Mouse (Mus musculus) midbrain, embryonic 15.5 days (tissue): Measurements from ENCODE around the gene Ak1. TPM values are rescaled to one million over a fixed set of nuclear protein-coding genes. Genes with fewer than 3 reads are reported as not detected.

ENCODE experiments used
- ATAC-seq: fragments of 200-750 bp; cut with Nextera tagmentation; replicated peaks from 2 replicates; pipeline ENCODE4 v1.8.0; 2017; ENCODE audit warnings: moderate TSS enrichment
- H3K27ac ChIP-seq: fragments of 300-500 bp; sonication (generic); 2 replicates; pipeline ENCODE4 v1.5.1; 2015; ENCODE audit warnings: mild to moderate bottlenecking, inconsistent platforms
- H3K27me3 ChIP-seq: fragments of 300-500 bp; sonication (generic); replicated peaks from 2 replicates; pipeline ENCODE4 v1.6.1; 2015; ENCODE audit warnings: inconsistent platforms
- H3K36me3 ChIP-seq: fragments of 300-500 bp; sonication (generic); replicated peaks from 2 replicates; pipeline ENCODE4 v1.6.1; 2015; ENCODE audit warnings: inconsistent platforms
- H3K4me1 ChIP-seq: fragments of 300-500 bp; sonication (generic); 2 replicates; pipeline ENCODE4 v1.6.1; 2015; ENCODE audit warnings: inconsistent platforms
- H3K4me2 ChIP-seq: fragments of 300-500 bp; sonication (generic); 2 replicates; pipeline ENCODE4 v1.6.1; 2015; ENCODE audit warnings: inconsistent platforms, mild to moderate bottlenecking, moderate library complexity
- H3K4me3 ChIP-seq: fragments of 300-500 bp; sonication (generic); 2 replicates; pipeline ENCODE4 v1.5.1; 2015; ENCODE audit warnings: mild to moderate bottlenecking, inconsistent platforms
- H3K9ac ChIP-seq: fragments of 300-500 bp; sonication (generic); 2 replicates; pipeline ENCODE4 v1.6.1; 2015; ENCODE audit warnings: mild to moderate bottlenecking, inconsistent platforms
- H3K9me3 ChIP-seq: fragments of 300-500 bp; sonication (generic); 2 replicates; pipeline ENCODE4 v1.6.1; 2016; ENCODE audit warnings: inconsistent platforms
- WGBS: fragments of 180-500 bp; shearing (Covaris S2); methylation state at CpG from one replicate; pipeline ENCODE4 v1.1.7; 2015; ENCODE audit warnings: mixed read lengths; 5-methylcytosine and 5-hydroxymethylcytosine counted together
- polyA plus RNA-seq: library from polyadenylated mRNA; unstranded; fragments of >200 nt; fragmentation: Nextera tagmentation; extraction: Ambion mirVana; gene quantifications from 2 replicates; pipeline ENCODE4 v1.2.1, GENCODE M21; 2015

Gene Ak1
- polyA plus RNA-seq, 1 experiment from 2014 or later: 97.6 TPM

DNA sequence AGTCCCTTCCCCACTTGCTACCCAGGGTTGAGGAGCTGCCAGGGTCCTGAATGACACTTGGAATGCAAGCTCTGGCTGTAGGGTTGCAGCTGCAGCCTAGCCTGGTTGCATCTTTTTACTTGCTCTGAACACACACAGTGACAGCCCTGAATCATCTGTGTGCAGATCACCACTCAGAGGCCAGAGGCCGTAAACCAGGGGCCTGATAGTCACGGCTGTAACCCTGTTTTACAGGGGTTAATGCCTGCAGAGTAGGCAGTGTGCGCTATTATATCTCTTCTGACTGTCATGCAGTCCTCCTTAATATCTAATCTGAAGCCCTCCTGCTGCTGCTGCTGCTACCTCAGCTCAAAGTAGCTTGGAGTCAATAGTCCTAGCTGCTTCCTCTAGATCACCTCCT is 48.3 kb downstream of the Ak1 start:
- no peaks in the 10 kb centered on the region for H3K27me3 ChIP-seq
- H3K4me3 ChIP-seq: no peak overlapping the region
- no peak overlapping the region for H3K27ac ChIP-seq
- H3K36me3 ChIP-seq: no peaks in the 10 kb centered on the region
- H3K4me1 ChIP-seq: no peaks in the 10 kb centered on the region
- no peak overlapping the region for H3K9ac ChIP-seq
- no peak overlapping the region for H3K4me2 ChIP-seq
- no peak for ATAC-seq
- 86% methylated on average over 3 of the region's 3 CpGs for WGBS
- no peaks in the 10 kb centered on the region for H3K9me3 ChIP-seq

DNA sequence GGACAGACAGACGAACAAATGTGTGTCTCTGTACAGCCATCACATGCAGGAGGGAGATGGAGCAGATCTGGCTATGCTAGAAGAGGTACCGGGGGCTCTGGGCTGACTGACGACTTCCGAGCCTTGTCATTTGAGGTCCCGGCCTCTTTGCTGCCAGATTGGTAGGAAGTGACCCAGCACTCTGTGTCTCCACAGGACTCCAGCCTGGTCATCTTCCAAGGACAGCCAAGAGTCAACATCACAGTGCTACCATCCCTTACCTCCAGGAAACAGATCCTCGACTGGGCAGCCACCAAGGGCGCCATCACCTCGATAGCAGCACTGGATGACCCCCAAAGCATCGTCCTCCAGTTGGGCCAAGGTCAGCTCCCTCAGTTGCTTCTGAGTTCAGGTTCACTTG is 49.6 kb downstream of the Ak1 start:
- no peak overlapping the region for H3K27ac ChIP-seq
- no peaks in the 10 kb centered on the region for H3K4me1 ChIP-seq
- no peak for ATAC-seq

DNA sequence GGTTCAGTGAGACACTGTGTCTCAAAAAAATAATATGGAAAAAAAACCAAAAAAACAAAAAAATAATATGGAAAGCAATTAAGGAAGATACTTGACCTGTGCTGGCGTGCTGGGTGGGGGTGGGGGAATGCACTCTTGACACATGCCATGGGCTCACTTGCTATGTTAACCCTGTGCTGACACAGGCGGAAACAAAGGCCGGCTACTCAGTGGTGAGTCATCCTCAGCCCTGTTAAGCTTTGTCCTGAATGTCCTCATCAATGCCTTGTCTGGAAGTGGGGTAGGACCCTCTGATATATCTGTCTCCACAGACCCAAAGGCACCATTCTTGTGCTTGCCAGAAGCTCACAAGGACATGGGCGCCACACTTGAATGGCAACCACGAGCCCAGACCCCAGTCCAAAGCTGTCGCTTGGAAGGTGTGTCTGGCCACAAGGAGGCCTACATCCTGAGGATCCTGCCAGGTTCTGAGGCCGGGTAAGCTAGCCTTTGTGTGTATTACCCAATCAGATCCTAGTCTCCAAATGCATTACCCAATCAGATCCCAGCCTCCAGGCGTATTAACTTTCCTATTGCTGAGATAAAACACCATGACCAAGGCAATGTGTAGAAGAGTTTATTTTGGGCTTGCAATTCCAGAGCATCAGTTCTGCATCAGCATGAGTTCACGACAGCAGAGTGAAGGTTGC is 50.5 kb downstream of the Ak1 start:
- Histone ChIP-seq H3K27ac (no peak overlapping the region), H3K4me1 (no peaks in the 10 kb centered on the region), H3K4me2 (no peak overlapping the region), H3K4me3 (no peak overlapping the region), H3K27me3 (no peaks in the 10 kb centered on the region), H3K36me3 (no peaks in the 10 kb centered on the region), H3K9me3 (no peaks in the 10 kb centered on the region), H3K9ac (no peak overlapping the region)
- no peak for ATAC-seq
- 61% methylated on average over 9 of the region's 9 CpGs for WGBS

More for the DNA sequence above, 49.6 kb downstream of the Ak1 start:
- no peaks in the 10 kb centered on the region for H3K9me3 ChIP-seq
- no peak overlapping the region for H3K9ac ChIP-seq
- H3K27me3 ChIP-seq: no peaks in the 10 kb centered on the region
- H3K4me2 ChIP-seq: no peak overlapping the region
- 90% methylated on average over 9 of the region's 9 CpGs for WGBS
- no peak overlapping the region for H3K4me3 ChIP-seq
- H3K36me3 ChIP-seq: no peaks in the 10 kb centered on the region

DNA sequence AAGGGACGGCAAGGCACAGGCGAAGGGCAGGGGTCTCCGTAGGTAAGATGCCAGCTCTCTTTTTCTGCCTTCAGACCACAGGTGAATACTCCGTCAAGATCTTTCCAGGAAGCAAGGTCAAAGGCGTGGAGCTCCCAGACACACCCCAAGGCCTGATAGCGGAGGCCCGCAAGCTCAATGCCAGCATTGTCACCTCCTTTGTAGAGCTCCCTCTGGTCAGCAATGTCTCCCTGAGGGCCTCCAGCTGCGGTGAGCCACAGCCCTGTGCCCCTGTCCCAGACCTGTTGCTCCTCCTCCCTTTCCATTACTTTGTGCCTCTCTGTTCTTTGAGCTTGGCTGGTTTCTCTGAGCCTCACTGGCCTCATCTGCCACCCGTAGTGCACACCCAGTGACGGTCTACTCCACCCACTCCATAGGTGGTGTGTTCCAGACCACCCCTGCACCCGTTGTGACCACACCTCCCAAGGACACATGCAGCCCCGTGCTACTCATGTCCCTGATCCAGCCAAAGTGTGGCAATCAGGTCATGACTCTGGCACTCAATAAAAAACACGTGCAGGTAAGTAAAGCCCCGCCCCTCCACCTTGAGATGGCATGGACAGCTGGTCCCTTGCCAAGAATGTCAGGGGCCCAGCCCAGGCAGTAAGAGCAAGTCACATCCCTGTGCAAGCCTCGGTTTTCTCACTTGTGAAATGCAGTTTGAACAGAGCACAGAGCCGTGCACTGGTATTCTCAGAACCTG is 51.8 kb downstream of the Ak1 start:
- Histone ChIP-seq H3K9me3 (no peaks in the 10 kb centered on the region), H3K27ac (no peak overlapping the region), H3K36me3 (no peaks in the 10 kb centered on the region), H3K4me3 (no peak overlapping the region), H3K4me1 (no peaks in the 10 kb centered on the region), H3K4me2 (no peak overlapping the region), H3K9ac (no peak overlapping the region), H3K27me3 (no peaks in the 10 kb centered on the region)
- 86% methylated on average over 16 of the region's 16 CpGs for WGBS
- ATAC-seq: no peak

DNA sequence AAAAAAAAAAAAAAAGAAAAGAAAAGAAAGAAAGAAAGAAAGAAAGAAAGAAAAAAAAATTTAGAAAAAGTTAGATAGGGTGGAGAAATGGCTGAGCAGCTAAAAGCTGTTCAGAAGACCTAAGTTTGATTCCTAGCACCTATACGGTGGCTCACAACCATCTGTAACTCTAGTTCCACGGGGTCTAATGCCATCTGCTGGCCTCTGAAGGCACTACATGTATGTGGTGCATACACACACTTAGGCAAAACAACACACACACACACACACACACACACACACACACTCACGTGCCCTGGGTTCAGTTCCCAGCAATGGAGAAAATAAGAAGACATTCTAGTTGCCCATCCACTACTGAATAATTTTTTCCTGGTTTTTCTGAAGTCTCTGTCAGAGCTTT is 55.3 kb downstream of the Ak1 start:
- Histone ChIP-seq H3K27me3 (no peaks in the 10 kb centered on the region), H3K4me1 (no peaks in the 10 kb centered on the region), H3K4me3 (no peak overlapping the region), H3K36me3 (no peaks in the 10 kb centered on the region), H3K9ac (no peak overlapping the region), H3K27ac (no peak overlapping the region), H3K4me2 (no peak overlapping the region), H3K9me3 (no peaks in the 10 kb centered on the region)
- ATAC-seq: no peak
- 90% methylated on average over 3 of the region's 3 CpGs for WGBS

DNA sequence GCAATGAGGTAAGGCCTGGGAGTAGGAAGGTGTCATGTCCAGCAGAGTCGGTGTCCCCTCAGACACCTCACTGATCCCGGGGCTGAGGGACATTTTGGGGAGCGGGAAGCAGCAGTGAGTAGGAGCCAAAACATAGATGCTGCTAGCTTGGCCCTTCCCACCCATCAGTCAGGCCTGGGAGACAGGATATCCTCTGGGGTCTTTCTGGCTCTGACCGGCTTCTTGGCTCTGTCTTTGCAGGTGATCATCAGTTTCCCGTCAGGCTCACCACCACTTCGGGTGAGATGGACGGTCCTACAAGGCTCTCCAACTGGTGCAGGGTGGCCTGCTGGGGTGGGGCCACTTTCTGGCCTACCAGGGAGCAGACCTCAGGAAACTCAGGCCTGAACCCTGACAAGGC is 56.1 kb downstream of the Ak1 start:
- H3K4me2 ChIP-seq: no peak overlapping the region
- no peaks in the 10 kb centered on the region for H3K9me3 ChIP-seq
- 94% methylated on average over 7 of the region's 7 CpGs for WGBS
- ATAC-seq: no peak
- H3K27me3 ChIP-seq: no peaks in the 10 kb centered on the region
- H3K4me3 ChIP-seq: no peak overlapping the region
- no peaks in the 10 kb centered on the region for H3K36me3 ChIP-seq
- no peak overlapping the region for H3K9ac ChIP-seq
- H3K27ac ChIP-seq: no peak overlapping the region
- no peaks in the 10 kb centered on the region for H3K4me1 ChIP-seq

DNA sequence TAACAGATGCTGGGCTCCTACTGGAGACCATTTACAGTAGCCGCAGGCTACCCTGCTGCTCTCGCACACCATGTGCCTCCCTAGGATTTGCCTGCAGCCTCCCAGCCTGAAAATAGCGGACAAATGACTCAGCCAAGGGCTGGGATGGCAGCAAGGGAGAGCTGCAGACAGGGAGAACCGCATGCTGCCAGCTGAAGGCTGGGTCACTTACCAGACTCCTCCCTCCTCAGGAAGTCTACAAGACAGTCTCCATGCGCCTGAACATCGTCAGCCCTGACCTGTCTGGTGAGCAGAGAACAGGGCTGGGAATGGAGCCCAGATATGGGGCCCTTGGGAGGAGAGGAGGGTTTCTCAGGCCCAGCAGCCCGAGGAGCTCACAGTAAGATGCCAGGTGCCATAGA is 58.5 kb downstream of the Ak1 start:
- H3K4me2 ChIP-seq: no peak overlapping the region
- no peak for ATAC-seq
- WGBS: 59% methylated on average over 7 of the region's 7 CpGs

DNA sequence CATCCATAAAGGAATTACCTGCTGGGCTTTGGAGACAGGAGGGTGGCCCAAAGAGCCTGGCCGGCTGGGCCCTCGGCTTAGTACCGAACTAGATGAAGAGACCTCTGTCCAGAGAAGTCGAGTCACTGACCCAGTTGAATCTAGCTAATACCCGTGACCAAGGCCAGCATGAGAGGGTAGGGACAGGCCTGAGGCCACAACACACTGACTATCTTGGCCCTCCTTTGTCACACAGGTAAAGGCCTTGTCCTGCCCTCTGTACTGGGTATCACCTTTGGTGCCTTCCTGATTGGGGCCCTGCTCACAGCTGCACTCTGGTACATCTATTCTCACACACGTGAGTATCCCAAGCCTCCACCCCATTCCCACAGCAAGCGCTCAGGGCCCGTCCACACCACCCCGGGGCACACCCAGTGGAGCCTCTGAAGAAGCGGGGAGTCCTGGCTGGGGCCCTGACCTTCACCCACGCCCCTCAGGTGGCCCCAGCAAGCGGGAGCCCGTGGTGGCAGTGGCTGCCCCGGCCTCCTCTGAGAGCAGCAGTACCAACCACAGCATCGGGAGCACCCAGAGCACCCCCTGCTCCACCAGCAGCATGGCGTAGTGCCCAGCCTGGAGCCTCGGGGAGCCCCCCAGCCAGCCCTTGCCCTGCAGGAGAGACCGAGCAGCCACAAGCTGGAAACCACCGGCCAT is 59.5 kb downstream of the Ak1 start:
- Histone ChIP-seq H3K9ac (no peak overlapping the region), H3K36me3 (peaks cover 16% of the 10 kb centered on the region; the same call in 1 of the 2 replicates), H3K9me3 (no peaks in the 10 kb centered on the region), H3K27me3 (no peaks in the 10 kb centered on the region), H3K4me3 (no peak overlapping the region), H3K4me2 (no peak overlapping the region), H3K27ac (no peak overlapping the region), H3K4me1 (no peaks in the 10 kb centered on the region)
- 83% methylated on average over 19 of the region's 19 CpGs for WGBS
- no peak for ATAC-seq

More for the DNA sequence above, 58.5 kb downstream of the Ak1 start:
- peaks cover 9% of the 10 kb centered on the region; the same call in 1 of the 2 replicates for H3K36me3 ChIP-seq
- no peak overlapping the region for H3K27ac ChIP-seq
- no peaks in the 10 kb centered on the region for H3K27me3 ChIP-seq
- H3K4me3 ChIP-seq: no peak overlapping the region
- no peak overlapping the region for H3K9ac ChIP-seq
- H3K9me3 ChIP-seq: no peaks in the 10 kb centered on the region
- H3K4me1 ChIP-seq: no peaks in the 10 kb centered on the region

DNA sequence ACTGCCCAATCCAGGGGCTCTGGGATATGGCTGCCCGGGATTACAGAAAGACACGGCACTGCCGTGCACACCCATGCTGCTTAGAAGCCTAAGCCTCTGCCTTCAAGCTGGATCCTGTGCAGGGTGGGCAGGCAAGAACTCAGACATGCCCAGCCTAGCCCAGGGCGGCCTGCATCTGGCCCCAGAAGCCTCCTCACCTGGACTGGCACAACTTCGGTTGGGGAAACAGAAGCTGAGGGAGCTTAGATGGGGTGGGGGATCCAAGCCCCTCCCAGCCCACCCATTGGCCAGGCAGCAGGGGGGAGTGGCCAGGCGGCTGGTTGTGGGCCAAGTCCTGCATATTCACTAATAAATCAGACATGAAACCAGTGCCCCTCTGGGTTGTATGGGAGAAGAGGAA is 60.2 kb downstream of the Ak1 start:
- H3K4me1 ChIP-seq: no peaks in the 10 kb centered on the region
- H3K4me3 ChIP-seq: no peak overlapping the region
- H3K4me2 ChIP-seq: no peak overlapping the region
- no peak overlapping the region for H3K27ac ChIP-seq
- WGBS: 63% methylated on average over 6 of the region's 6 CpGs
- no peaks in the 10 kb centered on the region for H3K27me3 ChIP-seq
- H3K36me3 ChIP-seq: peaks cover 22% of the 10 kb centered on the region; the same call in 1 of the 2 replicates
- H3K9ac ChIP-seq: no peak overlapping the region
- ATAC-seq: no peak
- H3K9me3 ChIP-seq: no peaks in the 10 kb centered on the region

DNA sequence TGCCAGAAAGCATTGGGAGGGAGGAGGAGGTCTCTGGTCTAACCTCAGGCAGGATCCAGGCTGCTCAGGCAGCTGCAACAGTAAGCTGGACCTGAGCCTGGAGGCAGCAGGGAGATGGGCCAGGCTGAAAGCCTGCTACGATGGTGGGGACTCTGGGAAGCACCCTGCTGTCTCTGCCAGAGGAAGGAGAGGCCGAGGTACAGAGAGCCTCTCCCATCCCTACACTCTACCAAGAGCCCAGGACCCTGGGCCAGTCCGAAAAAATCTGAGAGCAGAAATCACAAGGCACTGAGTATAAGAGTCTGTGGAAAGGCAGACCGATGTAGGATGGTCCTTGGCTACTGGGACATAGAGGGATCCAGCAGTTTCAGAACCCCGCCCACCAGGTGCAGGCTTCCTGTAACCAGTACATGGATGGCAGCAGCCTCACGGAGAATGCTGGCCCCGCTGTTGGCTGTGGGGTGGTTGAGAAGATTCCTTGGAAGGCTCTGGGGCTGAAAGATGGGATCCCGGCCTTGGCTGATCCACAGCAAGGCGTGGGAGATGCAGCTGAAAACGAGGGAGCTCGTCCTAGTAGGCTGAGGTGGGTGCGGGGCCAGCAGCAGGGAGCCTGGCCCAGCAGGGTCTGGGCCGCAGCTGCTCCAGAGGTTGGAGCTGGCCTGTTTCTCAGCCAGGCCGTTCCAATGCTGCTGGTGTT is 61.3 kb downstream of the Ak1 start:
- Histone ChIP-seq H3K4me1 (no peaks in the 10 kb centered on the region), H3K9ac (no peak overlapping the region), H3K4me3 (no peak overlapping the region), H3K27ac (no peak overlapping the region), H3K36me3 (peaks cover 29% of the 10 kb centered on the region; the same call in 1 of the 2 replicates), H3K4me2 (no peak overlapping the region), H3K27me3 (no peaks in the 10 kb centered on the region), H3K9me3 (no peaks in the 10 kb centered on the region)
- WGBS: 79% methylated on average over 14 of the region's 14 CpGs
- no peak for ATAC-seq

DNA sequence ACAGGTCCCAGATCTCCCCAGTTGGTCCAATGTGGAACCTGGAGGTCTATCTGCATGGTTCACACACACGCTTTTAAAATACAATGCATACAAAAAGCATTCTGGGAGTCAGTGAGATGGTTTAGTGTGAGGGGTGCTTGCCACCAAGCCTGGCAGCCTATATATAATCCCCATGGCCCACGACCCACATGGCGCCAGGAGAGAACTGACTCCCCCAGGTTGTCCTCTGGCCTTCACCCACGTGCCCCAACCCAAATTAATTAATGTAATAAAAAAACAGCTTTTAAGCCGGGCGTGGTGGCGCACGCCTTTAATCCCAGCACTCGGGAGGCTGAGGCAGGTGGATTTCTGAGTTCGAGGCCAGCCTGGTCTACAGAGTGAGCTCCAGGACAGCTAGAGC is 62.1 kb downstream of the Ak1 start:
- Histone ChIP-seq H3K27me3 (no peaks in the 10 kb centered on the region), H3K9me3 (no peaks in the 10 kb centered on the region), H3K27ac (no peak overlapping the region), H3K4me2 (no peak overlapping the region), H3K4me3 (no peak overlapping the region), H3K9ac (no peak overlapping the region), H3K4me1 (no peaks in the 10 kb centered on the region), H3K36me3 (peaks cover 29% of the 10 kb centered on the region; the same call in 1 of the 2 replicates)
- 90% methylated on average over 10 of the region's 10 CpGs for WGBS
- ATAC-seq: no peak
